Mouse (Mus musculus) frontal cortex, postnatal 25 days (tissue): ENCODE data around the gene Zfp619.
"Not testable (repeated sequence)": the region's sequence is repeated elsewhere in the genome, so short reads cannot be mapped to it uniquely, and the experiment has no call there.

Source experiments
- DNase-seq, 2 experiments: peaks; one replicate each; pipeline ENCODE4 v3.0.0; 2022; ENCODE audit warnings: low spot score in 2 of 2

Gene Zfp619

GRCm38 (mm10) chr7:39589044-39589443 is 71.5 kb downstream of the Zfp619 start:
- not testable (repeated sequence) for DNase-seq
